Mouse (Mus musculus): ENCODE measurements around the gene Ghdc. TPM values are rescaled to one million over a fixed set of nuclear protein-coding genes. Genes with fewer than 3 reads are reported as not detected.

The Ghdc gene
- 10 to 100 TPM; 15.8 to 22.5 TPM for total RNA-seq (2023)

DNA sequence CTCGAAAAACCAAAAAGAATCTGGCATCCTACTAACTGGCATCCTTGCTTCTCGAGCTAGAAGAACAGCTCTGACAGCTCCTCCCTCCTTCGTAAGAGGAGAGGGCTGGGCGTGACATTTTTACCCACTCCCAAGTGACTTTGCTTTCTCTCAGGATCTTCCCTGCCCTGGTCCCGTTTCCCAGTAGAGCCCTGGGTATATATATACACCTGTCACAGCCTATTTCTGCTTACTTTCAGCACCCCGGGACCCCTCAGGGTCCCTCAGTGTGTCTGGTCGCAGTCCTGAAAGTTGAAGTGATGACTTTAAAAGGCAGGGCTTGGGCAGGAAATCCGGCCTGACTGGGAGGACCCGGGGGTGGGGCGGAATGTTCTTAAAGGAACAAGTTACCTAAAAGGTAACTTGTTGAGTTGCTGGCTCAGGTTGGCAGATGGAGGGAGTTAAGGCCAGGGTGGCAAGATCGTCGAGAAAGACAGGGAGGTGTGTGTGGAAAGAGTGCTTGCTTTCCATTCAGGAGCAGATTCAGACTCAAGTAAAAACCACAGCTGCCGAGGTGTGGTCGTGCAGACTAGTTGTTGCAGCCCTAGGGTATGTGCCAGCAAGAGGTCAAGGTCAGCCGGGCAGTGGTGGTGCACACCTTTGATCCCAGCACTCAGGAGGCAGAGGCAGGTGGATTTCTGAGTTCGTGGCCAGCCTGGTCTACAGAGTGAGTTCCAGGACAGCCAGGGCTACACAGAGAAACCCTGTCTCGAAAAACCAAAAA is at the start of gene Ghdc:
TSS of gene Ghdc (minus strand) at position 312 of the 763 bp plus-strand sequence.

DNA sequence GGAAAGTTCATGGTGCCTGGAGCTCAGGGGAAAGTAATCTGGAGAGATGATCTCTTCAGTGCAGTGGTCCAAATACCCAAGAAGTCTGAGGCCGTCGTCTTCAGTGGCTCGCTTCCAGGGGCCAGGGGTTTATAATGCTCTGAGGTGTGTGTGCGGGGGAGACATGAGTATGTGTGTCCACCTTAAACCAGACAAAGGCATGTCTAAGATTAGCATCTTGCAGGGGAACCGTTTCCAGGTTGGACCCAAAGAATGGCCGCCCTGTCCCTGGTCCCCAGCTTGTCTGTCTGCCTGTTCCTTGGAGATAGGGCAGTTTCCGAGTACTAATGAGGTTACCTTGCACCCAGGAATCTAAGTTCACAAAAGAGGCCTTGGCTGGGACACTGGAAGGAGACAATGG is 7.9 kb downstream of the Ghdc start, which contains the start of gene Hcrt:
TSS of gene Hcrt (minus strand) at position 101 of the 400 bp plus-strand sequence.

DNA sequence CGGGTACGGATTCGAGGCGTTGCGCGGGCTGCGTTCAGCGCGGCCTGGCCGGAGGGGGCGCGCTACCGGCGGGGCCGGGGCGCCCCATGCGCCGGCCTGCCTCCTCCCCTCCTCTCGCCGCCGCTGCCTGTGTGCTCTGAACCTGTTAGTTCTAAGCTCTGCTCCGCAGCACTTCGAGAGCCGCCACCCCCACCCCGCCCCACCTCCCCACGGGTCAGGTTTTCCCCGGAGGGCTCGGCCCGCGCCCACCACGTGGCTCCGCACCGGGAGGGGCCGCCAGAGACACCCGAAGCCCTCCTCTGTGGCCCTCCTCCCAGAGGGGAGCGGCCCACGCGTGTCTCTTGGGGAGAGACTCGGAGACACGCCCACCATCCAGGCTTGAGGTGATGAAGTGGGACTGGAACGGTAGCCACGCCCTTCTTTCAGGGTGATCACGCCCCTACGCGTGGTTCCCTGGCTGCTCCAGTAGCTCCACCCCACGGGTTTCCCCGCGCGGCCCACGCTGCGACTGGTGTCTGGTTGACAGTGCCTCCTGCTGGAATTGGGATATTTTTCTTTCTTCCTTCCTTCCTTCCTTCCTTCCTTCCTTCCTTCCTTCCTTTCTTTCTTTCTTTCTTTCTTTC is 11.0 kb downstream of the Ghdc start, which contains the start of gene Kcnh4:
TSS of gene Kcnh4 (minus strand) at position 332 of the 623 bp plus-strand sequence.

DNA sequence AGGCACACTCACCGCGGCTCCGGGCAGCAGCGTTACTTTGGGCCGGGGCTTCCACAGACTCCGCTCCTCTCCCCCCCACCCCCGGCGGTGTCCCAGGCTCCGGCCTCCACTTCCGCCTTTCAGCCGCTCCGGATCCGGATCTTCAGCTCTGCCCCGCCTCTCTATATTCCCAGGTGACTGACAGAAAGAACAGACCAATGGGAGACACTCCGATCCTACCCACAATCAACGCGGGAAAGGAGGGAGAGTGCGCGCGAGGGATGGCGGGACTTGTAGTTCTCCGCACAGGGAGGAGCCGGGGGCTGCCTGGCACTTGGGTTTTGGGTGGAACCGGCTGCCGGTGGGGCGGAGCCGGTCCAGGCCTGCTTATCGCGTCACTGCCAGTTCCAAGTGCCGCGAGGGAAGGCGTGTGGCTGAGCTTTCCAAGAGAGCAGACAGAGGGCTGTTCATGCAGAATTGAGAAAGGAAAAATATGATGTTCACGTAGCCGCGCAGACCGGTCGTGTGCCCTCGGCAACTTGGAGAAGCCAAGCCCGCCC is 32.6 kb downstream of the Ghdc start, which contains the start of gene Rab5c:
TSS of gene Rab5c (minus strand) at position 150 of the 539 bp plus-strand sequence.

Other genes starting within 250 kb of the Ghdc start
- gene Acly, start 243.0 kb downstream of the Ghdc start, total RNA-seq (2023) = 100 to 1,000 TPM; 147 to 175 TPM
- gene Ttc25, start 225.3 kb downstream of the Ghdc start, total RNA-seq (2023) = 1 to 10 TPM in 1 of 2 experiments, under 1 TPM in 1; 0.49 to 1.1 TPM
- gene Cnp, start 196.1 kb downstream of the Ghdc start, total RNA-seq (2023) = 100 to 1,000 TPM; 194 to 195 TPM
- 10 to 100 TPM; 26.7 to 31.0 TPM for gene Nkiras2, start 151.7 kb downstream of the Ghdc start, total RNA-seq (2023)
- gene Dnajc7, start 150.8 kb downstream of the Ghdc start, total RNA-seq (2023) = 100 to 1,000 TPM; 510 to 568 TPM
- gene Zfp385c, start 78.5 kb downstream of the Ghdc start, total RNA-seq (2023) = not detected
- gene Dhx58, start 66.7 kb downstream of the Ghdc start, total RNA-seq (2023) = 10 to 100 TPM; 18.5 to 34.8 TPM
- gene Kat2a, start 58.5 kb downstream of the Ghdc start, total RNA-seq (2023) = 10 to 100 TPM; 41.1 to 44.3 TPM
- not detected for gene Hspb9, start 57.1 kb downstream of the Ghdc start, total RNA-seq (2023)
- 100 to 1,000 TPM; 128 to 139 TPM for gene Rab5c, start 32.7 kb downstream of the Ghdc start, total RNA-seq (2023)
- 1 to 10 TPM; 3.0 to 4.3 TPM for gene Kcnh4, start 11.0 kb downstream of the Ghdc start, total RNA-seq (2023)
- gene Hcrt, start 8.0 kb downstream of the Ghdc start, total RNA-seq (2023) = not detected
- 10 to 100 TPM; 72.9 to 73.0 TPM for gene Stat5b, start 79.8 kb upstream of the Ghdc start, total RNA-seq (2023)
- gene Stat5a, start 88.4 kb upstream of the Ghdc start, total RNA-seq (2023) = 10 to 100 TPM; 40.0 to 40.6 TPM
- 100 to 1,000 TPM; 218 to 234 TPM for gene Stat3, start 168.6 kb upstream of the Ghdc start, total RNA-seq (2023)
- gene Cavin1, start 199.9 kb upstream of the Ghdc start, total RNA-seq (2023) = not detected
- 100 to 1,000 TPM in 1 of 2 experiments, 10 to 100 TPM in 1; 76.8 to 108 TPM for gene Atp6v0a1, start 238.5 kb upstream of the Ghdc start, total RNA-seq (2023)